Mouse (Mus musculus): ENCODE measurements around the gene Prkca.
A peak's percentile ranks its signal among the peaks of the same experiment; 100 is the strongest.

Prkca gene

DNA sequence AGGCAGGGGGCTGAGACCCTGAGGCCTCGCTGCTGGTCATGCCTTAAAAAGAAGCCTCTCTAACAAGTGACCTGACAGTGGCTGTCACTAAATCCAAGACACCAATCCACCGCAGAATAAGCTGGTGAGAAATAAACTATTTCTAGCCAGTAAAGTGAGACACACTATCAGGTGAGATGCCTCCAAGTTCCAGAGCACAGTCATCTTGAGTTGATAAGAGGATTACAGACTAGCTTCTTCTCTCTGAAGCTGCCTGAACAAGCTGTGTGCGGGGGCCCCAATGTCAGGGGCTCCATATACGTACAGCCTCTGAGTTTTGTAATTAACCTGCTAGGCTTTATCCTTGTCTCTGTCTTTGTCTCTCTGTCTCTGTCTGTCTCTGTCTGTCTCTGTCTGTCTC is 115.2 kb downstream of the Prkca start:
- no peak for DNase-seq

DNA sequence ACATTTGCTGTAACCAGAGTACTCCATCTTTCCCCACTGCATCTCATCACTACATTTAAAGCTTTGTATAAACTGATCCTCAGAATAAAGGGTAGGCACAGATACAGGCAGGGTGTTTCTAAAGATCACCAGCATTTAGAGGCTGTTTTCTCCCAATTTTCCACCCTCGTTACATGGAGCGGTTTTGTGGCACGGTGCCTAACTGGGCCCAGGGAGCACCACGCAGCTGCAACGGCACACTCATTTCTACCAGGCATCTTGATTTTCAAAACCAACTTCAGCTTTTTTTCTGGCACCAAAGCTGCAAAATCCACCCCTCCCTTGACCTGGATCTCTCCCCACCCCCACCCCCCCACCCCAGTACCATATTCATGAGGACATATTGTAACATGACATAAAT is 117.5 kb downstream of the Prkca start:
- no peak for DNase-seq

DNA sequence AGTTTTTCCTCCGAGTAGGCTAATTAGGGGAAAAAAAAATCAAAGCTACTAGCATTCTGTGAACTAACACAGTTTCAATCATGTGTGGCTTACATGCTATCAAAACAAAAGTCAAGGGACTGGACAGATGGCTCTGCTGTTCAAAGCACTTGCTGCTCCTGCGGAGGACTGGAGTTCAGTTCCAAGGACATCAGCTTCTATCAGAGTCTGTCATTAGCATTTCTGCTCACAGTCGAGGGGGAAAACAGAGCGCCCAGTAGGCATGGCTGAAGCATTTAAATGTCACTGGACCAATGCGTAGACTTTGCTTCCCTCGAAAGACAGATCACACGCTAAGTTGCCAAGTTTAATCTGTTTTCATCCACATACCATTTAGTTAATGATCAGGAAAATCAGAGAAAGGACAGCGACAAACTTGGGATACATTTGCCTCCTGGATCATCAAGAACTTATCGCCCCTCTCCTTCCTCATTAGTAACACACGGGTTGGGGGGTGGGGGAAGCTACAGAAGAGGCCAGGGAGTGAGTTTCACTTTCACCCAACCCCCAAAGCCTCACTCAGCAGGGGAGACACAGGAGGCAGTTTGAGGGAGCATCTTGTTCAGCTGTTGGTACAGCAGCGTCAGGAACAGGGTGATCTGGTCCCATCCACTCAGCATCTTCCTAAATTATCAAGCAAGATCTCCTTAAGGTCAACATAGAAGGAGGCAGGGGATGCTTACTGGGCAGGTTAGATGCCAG is 119.3 kb downstream of the Prkca start:
- DNase-seq = no peak

DNA sequence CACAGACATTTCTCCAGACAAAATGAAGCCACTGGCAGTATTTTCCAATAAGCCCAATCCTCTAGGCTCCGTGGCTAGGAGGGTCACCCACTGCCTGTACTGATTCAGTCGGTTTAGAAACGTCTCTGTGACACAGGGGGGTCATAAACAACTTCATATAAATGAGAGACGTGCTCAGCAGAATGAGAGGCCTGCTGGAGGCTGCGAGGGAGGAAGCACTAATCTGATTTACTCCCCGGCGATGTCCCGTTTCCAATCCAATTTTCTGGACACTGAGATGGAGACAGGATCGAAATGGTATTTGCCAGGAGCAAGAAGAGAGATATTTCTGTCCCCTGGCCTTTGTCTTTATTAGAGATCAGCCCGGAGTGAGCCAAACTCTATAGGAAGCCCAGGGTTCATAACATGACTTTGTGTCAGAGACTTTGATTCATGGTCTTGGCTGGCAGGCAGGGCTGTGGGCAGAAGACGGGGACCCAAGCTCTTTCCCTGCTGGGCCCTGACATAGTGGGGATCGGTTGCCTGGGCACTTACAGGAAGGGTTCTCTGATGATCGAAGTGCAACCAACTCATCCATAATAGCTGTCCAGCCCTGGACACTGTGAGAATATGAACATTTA is 120.0 kb downstream of the Prkca start:
- DNase-seq = no peak

DNA sequence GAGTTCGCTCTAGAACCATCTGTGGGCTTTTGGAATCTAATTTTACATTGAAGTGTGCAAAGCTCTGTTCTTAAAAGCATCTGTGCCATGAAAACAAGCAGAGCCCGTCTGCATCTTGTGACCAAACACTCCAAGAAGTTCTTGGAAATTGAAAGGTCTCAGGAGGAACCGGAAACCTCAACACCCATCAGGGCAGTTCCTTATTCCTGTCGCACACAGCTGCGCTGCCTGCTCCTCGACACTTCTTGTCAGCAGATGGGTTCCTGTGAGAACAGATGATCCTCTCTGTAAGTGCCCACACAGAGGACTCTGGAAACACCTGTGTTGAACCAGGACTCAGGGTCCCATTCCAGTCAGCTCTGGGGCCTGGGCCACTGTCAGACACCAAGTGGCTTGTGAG is 120.6 kb downstream of the Prkca start:
- DNase-seq = peak; percentile 33

DNA sequence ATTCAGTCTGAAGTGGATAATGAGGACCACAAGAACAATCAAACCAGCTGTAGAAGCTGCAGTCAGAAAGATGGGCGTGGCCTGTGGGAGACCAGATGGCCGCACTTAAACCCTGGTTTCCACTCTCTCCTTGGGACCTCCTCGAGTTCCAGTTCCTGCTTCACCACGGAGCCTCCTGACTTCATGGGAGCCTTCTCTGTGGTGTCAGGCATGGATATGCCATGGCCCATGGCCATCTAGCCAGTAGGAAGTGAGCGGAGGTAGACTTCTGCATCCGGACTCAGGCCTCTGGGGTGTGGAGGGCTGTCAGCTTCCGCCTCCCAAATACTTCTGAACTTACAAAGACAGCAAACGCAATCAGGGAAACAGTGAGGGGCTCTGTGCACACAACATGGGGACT is 121.1 kb downstream of the Prkca start:
- no peak for DNase-seq

DNA sequence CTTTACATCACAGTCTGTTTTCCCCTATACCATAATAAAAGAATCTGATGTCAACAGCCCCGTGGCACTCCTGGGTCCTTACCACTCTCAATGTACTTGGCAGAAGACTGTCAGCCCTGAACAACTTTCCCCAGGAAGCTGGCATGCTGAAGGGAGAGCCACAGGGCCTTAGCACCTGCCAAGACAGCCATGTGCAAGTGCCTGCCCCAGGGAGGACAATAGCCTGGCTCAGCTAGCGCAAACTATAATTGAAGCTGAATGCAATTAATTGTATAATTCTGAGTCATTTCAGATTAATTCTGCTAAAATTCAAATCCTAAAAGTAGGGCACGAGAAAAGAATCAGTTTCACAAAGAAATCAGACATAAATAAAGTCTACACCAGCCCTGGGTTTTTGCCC is 121.7 kb downstream of the Prkca start:
- no peak for DNase-seq

DNA sequence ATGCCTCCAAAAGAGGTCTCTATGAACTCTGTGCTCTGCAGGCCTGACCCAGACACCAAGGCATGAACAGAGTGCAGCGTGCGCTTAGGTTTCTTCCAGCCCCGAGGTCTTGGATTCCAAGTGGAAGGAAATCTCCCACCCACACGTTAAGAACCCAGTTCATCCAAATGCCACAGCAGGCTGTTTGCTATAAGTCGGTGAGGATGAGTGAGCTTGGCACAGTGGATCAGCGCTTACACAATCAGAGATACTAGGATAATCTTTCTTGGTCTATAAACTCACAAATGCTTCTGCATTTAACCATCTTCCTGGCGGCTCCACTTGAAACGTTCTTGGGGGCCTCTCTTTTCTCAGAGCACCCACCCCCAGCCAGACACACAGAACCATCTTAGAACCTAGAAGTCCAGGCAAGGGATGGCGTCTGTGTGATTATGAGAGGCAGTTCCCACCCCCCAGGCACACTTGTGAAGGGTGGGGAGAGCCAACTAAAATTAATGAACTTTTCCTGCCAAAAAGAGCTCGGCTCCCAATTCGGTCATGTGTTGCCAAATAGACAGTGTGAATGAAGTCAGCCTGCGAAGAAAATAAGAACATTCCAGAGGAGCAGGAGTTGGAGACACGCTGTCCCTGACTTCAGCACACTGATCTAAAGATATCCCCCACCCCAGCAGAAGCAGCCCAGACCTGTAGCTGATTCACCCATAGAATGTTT is 122.4 kb downstream of the Prkca start:
- no peak for DNase-seq

DNA sequence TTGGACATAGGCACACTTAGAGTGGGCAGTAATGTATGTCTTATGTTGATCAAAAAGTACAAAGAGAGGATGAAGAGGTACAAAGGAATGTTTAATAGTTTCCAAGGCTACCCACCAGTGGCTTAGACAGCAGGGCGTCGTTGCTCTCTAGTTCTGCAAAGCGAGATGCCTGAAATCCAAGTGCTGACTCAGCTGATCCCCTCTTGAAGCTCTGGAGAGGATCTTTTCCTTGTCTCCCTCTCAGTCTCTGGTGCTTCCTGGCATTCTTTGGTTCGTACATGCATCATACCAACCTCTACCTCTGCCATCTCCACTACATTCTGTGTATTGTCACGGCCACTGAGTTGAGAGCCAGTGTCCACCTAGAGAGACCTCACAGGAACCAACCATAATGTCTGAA is 123.1 kb downstream of the Prkca start:
- no peak for DNase-seq

DNA sequence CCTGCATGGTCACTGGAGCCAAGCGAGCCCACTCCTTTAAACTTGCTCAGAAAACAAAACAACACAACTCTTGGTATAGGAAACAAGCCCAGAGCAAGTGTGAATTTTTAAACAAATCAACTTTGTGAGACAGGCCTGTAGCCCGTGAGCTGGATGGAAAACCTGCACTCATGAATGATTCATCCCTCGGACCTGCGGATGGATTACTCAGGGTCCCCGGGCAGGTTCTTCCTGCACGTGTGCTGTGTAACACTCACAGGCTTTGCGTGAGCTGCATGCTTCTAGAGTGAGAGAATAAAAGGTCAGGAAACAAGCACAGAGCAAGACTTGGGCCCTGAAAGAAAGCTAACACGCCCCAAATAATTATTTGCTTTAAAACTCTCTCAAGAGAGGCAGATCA is 126.7 kb downstream of the Prkca start:
- no peak for DNase-seq

DNA sequence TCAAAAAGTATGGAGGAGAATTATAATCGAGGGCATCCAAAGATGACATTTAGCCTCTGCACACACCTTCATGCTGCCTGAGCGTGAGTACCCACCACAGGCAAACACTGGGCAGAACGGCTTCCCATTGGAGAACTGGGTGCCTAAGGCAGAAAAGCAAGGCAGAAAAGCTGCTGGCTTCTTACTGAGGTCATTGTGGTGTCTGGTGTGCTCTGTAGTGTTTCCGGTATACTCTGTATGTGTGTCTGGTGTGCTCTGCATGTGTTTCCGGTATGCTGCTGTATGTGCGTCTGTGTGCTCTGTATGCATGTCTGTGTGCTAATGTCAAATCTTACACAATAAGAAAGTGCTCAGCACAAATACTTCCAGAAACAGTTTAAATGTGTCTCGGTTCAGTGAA is 127.7 kb downstream of the Prkca start:
- no peak for DNase-seq

DNA sequence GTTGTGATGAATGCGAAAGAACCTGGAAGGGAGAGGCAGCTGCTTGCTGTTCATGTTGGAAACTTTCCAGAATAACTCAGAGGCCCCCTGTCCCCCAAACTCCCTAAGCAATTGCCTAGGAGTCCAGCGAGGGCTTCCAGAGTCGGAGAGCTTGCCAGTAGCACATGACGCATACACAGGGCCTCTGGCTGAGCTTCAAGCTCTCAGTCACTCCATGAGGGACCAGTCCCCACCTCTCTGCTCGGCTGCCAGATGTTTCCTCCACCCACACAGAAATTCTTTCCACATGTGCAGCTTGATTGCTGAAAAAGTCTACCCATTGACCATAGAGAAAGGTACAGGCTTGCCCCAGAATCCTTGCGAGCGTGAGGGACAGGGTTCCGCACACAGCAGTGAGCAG is 128.3 kb downstream of the Prkca start:
- peak; percentile 27 for DNase-seq

DNA sequence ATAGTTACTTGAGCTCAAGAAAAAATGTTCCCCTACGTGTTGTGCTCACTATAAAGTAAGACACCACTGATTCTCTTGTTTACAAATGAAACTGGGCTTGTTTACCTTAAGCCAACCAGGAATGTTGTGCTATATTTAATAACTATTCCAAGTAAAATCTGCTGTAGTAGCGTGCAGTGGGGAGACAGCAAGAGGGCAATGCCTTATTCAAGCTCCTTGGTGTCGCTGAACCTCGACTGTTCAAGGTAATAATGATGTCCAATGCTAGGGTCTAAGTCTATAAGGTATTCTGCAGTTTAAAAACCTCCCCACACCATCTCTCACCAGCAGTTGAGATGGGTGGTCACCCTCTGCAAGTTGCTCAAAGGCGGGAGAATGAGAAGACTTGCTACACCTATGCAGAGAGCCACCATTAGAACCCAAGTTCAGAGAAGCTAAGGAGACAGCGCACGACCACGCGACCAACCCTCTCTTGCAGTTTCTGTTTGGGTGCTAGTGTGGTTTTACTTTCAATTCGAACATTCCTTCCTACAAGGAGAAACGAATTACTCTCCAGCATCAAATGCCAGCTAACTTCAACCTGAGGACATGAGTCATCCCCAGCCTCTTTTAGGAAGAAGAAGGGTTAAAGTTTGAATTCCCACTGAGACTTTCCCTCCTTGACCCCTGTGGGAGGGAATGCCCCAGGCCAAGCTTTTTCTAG is 129.1 kb downstream of the Prkca start:
- no peak for DNase-seq

DNA sequence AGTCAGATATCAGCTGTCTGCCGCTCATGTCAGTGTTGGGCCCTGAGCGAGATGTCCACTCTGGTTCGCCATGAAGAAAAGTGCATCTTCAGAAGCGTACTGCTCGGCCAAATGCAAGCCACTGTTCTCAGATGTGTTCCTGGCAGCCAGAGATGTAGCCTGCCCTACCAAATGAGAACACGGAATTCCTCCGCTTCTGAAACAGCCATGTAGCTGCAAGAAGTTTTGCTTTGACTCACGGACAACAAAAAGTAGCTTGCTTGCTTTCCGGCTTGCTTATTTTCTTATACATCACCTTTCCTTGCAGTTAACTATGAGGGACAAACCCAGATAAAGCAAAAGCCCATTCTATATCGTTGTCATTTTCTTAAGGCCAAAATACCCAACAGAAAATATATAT is 129.9 kb downstream of the Prkca start:
- no peak for DNase-seq

DNA sequence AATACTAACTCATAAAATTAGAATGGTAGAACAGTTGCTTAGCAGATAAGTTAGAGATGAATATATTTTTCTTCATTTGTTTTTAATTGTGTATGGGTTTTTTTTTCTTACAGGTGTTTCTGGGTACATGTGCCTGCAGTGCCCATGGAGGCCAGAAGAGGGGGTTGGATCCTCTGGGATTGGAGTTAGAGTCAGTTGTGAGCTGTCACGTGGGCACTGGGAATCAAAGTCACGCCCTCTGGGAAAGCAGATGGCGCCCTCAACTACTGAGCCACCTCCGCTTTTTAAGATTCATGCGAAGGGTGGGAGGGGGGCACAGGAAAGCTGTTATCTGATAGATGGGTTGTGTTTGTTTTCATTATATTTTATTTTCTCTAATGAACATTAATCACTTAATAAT is 131.1 kb downstream of the Prkca start:
- no peak for DNase-seq

DNA sequence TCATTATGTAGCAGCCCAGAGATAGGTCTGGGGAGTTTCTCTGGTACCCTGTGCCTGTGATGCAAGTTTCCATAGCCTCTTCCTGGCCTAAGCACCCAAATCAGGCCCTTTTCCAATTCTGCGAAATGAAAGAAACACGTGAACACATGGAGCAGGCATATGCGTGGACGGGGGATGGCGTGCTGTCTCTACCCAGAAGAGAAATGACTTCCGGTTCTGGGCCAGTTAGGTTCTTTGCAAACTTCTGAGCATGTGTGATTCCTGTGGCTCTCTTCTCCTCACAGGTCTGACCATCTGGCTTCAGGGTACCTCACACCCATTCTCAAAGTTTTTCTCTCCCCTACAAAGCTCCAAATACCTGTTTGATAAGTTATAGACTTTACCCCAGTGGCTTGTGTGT is 131.7 kb downstream of the Prkca start:
- no peak for DNase-seq

DNA sequence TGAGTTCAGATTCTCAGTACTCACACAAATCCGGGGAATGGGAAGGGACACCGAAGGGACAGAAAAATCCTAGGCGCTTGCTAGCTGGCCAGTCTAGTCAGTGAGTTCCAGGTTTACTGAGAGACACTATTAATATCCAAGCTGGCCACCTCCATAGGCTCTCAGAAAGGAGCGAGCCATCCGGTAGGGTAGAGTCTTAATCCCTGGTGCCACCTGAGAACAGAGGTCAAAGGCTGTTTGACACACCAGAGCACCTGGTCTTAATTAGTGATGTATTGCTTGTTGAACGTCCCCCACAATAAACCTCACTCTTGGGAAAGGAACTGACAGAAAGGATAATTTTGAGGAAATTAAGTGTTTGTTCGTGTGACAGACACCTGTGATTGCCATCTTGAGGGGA is 133.0 kb downstream of the Prkca start:
- no peak for DNase-seq

DNA sequence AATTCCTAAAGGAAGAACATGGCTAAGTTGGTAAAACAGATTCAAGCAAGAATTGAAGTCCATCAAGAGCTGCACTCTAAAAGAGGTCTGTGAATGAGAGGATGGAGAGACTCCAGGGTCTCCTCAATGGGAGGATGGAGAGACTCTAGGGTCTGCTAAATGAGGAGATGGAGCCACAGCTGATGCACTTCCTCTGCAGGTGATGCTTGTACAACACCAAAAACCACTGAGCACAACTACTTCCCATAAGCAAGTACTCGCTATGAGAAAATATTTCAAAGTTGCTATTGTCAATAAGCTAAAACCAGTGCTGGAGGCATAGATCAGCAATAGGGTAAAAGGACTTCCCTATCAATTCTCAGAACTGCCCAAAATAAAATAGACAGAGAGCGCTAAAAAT is 137.1 kb downstream of the Prkca start:
- no peak for DNase-seq

DNA sequence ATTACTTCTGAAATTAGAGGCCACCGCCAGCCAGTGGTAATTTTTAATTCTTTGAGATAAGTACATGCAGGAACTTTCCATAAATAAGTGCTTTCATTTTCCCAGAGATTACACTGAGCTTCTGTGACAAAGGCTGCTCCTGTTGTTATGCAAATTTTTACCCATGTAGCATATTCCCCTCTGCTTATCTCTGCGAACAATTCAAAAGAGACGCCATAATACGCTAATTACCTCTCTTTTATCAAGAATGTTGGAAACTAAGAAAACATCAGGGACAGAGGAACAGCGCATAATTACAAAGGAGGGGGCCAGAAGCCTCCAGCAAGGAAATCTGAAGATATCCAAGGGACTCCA is 138.9 kb downstream of the Prkca start:
- no peak for DNase-seq

DNA sequence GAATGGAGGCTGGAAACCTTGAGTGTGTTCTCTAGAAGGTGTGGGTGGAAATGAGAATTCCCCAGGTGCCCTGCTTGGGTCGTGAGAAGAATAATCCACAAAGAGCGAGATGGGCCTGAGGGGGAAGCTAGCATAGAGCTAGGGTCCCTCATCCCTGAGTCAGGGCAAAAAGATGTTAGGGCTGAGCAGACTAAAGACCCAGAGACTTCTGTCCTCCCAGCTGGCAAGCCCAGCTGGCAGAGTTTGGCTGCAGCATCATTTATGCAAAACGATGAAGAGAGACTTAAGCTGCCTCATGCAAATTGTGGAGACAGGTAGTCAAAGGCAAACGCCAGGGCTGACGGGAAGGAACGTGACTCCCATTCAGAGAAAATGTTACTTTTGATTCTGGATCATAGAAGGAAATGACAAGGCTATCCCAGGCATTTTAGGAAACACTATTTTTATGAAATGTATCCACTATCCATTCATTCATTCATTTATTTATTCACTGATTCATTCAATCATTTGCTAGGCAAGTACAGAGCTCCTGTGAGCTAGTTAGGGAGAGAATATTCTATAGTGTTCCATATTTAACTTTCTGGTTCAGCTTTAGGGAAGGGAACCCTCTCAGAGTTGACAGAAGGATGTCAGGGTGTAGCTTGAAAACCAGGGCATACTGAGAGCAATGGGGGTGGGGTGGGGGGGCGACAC is 139.4 kb downstream of the Prkca start:
- DNase-seq = no peak

DNA sequence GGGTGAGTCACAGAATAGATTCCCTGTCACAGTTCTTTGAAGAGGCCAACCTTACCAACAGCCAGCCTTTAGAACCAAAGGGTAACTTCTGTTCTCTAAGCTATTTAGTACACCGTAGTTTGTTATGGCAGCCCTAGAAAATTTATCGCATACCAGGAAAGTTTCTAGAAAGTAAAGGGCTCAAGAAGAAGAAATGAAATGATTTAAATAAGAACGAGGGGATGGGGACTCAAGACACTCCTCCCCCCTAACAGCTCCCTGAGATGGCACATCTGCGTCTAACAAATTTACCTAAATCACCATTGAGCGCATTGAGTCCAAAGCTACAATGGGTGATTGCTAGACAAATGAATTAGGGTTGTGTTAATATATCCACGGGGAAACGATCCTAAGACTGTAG is 140.9 kb downstream of the Prkca start:
- DNase-seq = no peak

DNA sequence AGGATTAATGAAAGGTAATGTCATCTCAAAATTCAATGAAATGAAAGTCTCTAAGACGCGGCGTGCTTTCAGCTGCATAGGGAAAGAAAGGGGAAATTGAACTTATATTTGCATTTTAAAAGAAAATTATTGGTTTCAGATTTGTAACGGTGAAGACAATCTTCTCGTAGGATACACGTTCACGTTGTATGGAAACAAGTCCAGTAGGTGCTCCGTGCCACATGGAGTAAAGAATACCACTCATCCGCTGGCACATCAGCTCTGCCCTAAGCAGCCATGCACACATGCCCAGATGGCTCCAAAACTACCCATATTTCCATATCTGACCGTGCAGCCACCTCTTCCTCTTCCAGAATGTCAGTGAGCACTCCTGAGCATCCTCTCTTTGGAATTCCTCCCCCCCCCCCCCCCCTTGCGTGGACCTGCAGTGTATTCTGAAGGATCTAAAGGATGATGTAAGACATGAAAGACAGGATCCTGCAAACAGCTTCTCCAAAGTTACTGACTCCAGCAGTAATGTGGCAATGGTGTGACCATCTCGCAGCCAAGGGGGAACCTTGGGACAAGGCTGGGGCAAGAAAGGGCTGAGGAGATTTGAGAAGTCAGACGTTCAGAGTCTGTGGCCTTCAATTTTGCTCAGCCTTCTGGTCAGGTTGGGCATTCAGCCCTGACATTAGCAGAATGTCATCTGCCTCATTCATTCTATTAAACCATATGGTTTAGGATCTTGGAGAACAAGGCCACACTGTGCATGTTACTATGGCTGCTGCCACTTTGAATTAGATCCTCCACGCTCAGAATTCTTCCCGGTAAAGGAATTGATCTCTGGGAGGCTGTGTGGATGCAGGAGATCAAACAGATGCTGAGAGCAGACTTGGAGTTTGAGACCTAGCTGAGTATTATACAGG is 142.8 kb downstream of the Prkca start:
- DNase-seq = no peak

Data from liver (tissue).